Mouse (Mus musculus): ENCODE data around the gene Gamt.

DNA sequence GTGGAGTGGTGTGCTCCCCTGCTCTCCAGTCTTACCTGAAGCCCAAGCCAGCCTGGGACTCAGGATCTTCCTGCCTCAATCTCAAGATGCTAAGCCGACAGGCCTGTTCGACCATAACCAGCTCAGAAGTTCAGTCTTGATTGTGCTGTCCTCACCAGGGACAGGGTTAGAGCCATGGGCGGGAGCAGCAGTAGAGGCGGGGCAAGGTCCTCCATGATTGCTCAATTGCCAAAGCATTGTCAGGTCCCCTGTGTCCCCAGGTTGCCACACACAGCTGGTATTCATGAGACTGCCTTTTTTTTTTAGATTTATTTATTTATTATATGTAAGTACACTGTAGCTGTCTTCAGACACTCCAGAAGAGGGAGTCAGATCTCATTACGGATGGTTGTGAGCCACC lies 15.4 kb upstream of the Gamt start:
- TF ChIP-seq POLR2A (IDR thresholded peaks at IDR 0.05; ENCODE audit: low read depth, low read length) = no peak
- TF ChIP-seq CTCF (IDR thresholded peaks at IDR 0.05; ENCODE audit: extremely low read depth, insufficient read length, insufficient replicate concordance, low read depth, low read length) = no peak
